Mouse (Mus musculus): ENCODE data around the gene Zdhhc17.

The Zdhhc17 gene

DNA sequence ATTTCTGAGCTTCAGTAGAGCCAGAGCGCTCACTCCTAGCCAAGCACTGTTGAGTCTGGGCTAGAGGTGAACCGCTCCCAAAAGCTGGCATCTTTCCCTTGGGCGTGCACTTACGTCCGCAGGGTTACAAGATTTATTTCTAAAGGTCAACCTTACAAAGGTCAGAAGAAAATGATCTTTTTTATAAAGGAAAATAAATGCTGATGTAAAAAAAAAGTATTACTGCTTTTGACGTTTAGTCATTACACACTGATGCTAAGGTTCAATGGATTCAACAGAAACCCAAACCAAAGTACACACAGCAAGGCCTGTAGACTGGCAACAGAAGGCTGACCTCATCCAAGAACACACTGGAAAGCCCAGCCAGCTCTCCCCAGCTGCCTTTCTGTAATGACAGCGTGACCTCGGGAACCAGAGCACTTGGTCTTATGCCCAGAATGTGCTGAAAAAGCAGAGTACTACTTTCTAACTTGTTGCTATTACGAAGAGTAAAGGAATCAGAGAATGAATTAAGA is 56.9 kb downstream of the Zdhhc17 start:
- DNase-seq (ENCODE audit: low spot score), result peak; percentile 79

DNA sequence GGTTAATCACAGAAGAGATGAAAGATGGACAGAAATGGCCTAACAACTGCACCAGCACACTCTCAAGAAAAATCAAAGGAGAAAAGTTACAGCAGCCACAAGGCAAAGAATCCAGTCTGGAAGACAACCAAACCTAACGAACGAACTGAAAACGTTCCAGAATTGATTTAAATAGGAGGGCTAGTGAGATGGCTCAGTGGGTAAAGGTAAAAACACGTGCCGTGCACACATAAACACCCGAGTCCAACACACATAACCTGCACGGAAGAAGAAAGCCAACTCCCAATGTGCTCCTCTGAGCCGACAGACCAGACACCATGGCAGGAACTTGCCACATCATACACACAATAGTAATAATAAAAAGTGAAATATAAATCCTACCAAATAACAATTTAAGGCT is 57.7 kb downstream of the Zdhhc17 start:
- DNase-seq (ENCODE audit: low spot score), result no peak

DNA sequence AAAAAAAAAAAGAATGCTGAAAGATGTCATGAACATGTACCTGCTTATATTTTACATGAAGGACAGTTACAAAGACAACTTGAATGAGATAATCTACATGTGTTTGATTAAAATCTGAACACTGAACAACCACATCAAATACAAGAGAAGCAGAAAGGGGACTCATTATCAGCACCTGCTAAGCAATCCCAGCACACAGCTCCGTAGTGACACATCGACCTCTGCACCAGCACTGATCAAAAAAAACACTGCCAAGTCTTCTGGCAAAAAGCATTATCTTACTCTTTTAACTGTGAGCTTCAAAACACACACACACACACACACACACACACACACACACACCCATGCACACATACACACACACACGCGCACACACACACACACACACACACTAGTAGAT is 58.2 kb downstream of the Zdhhc17 start:
- DNase-seq (ENCODE audit: low spot score), result no peak

DNA sequence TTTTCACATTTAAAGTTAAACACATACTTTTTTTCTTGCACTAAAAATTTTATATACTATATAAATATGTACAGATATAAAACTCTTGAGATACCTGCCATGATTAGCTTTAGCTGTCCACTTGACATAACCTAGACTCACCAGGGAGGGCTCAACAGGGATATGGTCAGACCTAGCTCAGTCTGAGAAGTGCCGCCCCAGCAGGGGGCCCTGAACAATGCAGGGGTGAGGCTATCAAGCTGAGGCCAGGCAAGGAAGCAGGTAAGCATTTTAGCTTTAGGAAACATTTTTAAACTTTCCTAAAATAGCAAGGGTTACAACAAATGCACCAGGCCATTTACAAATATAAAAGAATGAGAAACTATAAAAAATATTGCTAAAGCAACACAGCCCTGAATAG is 58.8 kb downstream of the Zdhhc17 start:
- no peak for DNase-seq (ENCODE audit: low spot score)

DNA sequence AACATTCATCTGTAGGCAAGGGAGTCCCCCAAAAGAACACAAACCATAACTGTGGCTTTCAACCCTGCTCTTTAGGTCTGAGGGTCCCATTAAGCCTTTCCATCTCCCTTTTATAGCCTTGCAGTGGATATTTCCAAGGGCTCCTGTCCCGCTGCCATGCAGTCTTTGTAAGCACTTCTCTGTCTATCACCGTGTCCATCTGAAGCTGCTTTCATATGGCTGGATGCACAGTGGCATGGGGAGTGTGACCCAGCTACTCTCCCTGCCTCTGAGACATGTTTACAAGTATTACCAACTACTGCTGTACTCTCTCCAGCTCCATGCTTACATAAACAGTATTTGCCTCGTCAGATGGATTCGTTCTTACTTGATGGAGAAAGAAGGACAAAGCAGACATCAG is 62.4 kb downstream of the Zdhhc17 start:
- no peak for DNase-seq (ENCODE audit: low spot score)

DNA sequence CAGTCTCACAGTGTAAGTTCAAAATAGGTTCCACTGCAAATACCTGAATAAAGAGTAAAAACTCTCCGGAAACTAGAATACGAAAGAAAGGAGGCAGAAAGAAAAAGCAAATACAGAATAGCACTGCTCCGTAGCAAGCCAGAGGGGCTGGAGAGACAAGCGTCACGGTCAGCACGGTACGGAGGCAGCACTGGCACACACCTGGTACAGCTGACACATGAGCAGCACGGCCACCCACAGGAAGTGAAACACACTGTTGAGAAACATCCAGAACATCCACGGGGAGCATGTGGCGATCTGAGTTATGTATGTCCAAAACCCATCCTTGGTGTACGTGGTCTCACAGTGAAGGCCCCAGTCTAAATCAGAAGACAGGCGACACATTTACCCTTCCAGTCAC is 64.0 kb downstream of the Zdhhc17 start:
- no peak for DNase-seq (ENCODE audit: low spot score)

DNA sequence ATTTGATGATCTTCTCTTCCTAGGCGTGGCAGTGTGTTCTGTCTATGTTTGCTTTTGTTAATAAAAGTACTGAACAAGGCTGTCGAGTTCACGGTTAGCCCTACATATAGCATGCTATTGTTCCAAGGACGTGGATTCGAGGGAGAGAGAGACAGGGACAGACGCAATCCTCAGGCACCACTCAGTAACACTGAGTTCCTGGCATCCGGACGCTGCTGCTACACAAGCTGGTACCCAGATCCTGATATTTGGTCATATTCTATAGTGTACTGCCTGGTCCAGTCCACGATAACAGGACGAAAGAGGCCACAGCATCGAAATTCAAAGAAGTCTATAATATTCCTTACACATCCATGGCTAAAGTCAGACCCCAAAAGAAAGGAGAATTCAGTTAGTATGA is 65.8 kb downstream of the Zdhhc17 start:
- no peak for DNase-seq (ENCODE audit: low spot score)

DNA sequence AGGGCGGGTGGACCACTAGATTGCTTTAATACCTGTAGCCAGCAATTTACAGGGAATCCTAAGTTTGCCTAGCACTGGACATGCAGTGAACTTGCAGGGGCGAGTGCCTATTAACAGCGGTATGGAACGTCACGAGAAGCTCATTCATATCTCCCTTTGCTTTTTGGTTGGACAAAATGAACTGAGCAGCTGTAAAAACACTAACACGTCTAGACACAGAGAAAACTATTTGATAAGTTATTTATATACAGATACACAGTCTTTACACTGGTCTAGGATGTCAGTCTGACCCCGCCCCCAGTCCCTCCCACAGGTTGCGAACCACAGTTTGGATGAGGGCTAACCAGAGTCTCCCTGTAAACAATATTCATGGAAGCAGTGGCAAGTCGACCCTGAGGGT is 67.1 kb downstream of the Zdhhc17 start:
- DNase-seq (ENCODE audit: low spot score), result no peak

DNA sequence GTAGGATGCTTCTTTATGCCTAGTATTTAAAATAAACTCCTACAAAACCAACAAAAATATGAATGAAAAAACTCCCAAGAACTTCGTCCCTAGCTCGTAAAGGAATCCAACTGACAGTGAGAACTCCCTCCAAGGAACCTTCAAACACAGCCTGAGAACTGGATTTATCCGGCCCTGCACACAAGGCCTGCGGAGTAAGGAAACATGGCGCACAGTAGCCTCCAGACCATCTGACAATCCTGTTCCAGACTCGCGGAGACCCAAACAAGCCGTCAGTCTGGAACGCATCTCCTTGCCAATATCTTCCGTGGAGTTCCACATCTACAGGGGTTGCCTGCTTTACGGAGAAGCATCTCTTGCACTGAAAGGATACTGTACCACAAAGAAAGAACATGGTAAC is 68.0 kb downstream of the Zdhhc17 start:
- no peak for DNase-seq (ENCODE audit: low spot score)

DNA sequence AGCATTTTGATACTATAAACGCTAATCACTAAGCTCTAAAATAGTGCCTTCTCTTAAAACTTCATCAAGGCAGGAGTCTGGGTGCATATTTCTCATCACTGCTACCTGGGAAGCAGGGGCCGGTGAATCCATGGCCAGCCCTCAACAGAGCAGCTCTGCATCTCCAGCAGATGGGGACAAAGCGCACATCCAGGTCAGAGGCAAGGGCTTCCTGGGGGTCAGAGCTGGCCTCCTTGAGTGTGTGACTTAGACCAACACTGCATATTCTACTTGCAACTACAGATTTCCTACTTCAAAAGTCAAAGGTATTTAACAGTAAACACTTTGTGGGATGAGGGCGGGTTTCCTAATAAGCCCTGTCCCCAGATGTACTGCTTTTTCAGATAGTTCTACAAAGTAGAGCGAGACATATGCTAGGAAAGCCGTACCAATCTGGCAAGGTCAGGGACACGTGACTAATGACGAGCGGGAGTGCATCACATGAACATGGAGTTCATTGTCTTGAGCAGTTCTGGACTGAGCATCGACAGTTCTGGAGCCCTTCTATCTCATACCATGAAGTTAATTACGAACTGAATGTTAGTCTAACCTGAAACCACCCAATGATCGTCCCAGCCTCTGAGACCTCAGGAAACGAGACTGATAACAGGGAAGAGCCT is 69.1 kb downstream of the Zdhhc17 start:
- DNase-seq (ENCODE audit: low spot score), result no peak

DNA sequence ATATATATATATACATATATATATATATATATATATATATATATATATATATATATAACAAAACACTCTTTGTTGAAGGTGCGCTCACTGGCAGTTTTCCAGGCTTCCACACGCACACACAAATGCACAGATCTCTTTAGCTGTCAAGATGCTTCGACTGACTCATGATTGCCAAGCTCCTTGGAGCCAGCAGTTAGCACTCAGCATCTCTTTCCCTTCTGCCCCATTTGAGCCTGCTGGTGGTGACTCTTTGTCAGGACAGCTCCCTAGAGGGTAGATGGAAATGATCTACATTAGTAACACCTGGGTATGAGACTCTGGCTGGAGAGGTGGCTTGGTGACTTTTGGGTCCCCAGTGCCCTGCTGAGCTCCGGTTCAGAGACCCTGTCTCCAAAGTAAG is 70.2 kb downstream of the Zdhhc17 start:
- DNase-seq (ENCODE audit: low spot score), result no peak

DNA sequence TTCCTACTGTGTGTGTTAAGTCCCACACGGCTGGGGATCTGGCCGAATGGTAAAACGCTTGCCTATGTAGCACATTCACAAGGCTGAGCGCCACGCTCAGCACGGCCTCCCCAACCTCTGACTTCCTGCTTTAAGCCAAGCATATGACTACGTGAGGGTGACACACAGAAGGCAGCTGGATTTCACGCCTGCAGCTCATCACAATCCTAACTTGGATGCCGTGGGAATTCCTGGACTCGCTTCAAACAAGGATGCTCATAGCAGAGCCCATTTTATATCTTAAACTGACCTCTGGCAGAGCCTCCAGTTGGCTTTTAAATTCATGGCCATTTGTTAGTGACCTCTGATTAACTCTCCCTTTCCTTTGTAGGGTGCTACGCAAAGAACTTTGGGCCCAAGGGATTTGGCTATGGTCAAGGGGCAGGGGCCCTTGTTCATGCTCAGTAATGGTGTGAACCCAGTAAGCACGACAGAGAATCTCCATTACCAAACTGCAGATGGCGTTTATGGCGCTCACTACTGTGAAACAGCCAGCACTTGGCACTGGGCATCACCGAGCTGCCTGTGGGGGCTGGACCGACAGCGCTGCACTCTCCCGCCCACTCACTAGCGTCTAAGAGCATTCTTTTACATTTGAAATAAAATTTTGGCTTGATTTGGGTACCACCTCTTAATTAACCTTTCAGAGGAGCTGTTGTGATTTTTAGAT is 70.9 kb downstream of the Zdhhc17 start:
- no peak for DNase-seq (ENCODE audit: low spot score)

DNA sequence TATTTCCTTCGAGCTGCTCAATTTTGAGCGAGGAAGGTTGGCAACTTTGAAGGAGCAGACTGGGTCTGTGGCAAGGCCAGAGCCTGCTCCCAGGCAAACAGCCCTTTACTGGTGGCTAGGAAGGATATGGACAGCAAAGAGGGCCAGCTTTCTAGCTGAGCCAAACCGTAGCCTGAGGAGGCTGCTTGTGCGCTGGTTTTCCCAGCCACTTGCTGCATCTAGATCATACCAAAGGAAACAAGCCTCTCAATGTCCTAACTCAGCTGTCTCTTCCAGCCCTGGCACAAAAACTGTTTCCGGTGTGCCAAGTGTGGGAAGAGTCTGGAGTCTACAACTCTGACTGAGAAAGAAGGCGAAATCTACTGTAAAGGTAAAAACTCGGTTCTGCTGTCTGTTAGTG is 71.6 kb downstream of the Zdhhc17 start:
- no peak for DNase-seq (ENCODE audit: low spot score)

DNA sequence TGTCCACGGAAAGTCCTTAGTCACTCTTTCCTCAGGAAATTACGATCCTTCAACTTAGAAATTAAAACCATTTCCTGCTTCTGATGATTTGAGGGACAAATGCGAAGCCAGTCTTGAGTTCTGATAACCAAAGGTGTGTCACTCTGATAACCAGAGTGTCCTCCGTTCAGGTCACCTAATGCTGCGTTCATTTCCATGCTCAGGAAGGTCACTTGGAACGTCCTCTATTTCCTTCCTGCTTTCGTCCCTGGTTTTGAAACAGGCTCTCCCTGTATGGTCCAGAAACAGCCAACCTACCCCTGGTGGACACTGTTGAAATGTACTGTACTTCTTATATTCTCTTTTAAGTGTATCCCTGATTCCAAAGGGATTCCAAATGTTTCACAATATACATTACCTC is 74.3 kb downstream of the Zdhhc17 start:
- no peak for DNase-seq (ENCODE audit: low spot score)

DNA sequence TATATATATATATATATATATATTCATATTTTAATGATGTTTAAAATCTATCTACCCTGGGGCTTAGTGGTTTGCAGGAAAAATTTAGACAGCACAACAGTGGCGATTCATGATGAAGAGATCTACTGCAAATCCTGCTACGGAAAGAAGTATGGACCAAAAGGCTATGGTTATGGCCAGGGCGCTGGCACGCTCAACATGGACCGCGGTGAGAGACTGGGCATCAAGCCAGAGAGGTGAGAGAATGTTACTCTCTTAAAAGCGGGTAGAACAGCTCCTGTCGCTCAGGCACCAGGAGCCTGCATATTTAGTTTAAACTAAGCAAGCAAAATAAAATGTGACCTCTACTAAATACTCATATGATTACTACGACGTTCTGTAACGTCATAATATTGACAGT is 74.9 kb downstream of the Zdhhc17 start:
- no peak for DNase-seq (ENCODE audit: low spot score)

DNA sequence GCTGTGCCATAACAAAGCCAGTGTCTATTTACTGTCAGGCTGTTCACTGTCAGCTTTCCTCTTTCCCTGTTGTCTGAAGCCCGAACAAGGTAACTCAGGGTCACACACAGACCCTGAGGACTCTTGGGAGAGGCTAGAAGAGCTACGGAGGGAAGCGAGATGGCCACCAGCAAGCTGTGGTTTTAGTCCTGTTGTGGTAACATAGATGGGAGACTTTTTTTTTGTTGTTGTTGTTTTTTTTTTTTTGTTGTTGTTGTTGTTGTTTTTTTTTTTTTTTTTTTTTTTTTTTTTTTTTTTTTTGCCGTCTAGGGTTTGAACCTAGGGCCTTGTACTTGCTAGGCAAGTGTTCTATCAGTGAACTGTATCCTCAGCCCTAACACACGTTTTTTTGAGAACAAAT is 76.4 kb downstream of the Zdhhc17 start:
- DNase-seq (ENCODE audit: low spot score), result no peak

DNA sequence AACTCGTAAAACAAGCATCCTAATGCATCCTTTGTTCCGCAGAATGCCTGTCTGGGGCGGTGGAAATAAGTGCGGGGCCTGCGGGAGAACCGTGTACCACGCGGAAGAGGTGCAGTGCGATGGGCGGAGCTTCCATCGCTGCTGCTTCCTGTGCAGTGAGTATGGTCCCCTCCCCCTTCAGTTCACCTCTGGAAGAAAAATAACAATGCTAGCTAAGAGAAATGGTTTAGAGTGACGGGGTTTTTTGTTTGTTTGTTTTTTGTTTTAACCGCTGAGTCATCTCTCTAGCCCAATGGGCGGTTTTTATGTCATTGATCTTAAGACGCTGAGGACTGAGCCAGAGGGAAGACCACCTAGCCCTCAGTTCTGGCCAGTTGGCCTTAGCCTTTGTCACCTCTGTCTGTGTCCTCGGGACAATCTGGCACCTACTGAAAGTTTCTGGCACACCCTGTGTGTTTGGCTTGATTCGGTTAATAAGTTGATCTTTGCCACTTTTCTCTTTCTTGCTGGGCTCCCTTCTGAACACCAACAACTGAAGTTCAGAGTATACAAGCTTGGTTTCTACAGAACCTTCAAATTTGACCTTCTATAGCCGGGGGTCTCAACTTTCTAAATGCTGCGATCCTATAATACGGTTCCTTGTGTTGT is 77.9 kb downstream of the Zdhhc17 start:
- DNase-seq (ENCODE audit: low spot score), result peak; percentile 29

DNA sequence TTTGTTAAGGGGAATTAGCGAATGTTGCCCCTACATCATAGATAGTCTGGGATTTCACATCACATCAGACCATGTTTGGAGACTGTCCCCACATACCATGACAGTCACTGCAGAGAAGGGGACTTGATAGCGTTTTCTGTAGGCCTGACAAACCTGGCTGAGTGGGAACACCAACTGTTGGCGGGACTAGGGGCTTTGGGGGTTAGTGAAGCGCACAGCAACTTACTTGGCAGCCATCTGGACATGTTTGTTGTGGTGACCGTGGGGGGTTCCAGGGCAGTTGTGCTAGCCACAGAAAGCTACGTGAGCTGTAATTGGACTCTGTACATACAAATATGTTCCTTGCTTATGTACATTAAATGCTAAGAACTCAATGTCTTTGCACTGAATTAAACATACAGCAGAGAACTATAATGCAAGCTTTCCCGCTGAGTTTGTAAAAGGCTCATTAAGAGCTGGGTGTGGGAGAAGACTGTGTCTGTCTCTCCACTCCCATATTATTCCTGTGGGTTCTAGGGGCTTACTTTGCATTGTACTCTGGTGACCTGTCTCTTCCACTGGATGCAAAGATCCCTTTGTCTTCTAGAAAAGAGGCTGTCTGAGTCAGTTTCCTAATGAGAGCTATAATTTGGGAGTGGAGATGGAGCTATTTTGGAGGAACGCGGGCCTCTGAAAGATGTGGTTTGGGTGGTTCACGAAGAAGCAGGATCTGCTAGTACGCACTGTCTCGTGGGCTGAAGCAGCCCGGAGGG is 78.6 kb downstream of the Zdhhc17 start:
- DNase-seq (ENCODE audit: low spot score), result no peak

DNA sequence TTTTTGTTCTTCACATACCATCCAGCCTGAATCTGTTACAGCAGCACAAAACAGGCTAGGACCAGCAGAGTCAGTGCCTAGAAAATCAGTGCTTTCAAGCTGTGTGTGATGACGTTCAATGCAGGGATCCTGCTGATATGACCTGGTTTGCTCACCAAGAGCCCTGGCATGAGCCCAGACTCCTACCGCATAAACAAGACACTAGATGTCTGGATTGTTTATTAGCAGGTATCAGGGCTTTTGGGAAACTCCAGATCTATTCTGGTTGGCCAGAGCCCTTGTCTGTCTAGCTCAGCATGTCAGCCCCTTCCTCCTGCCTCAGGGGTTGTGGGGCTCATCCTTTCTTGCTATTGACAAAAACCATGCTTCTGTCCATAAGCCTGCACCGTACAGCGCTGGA is 80.2 kb downstream of the Zdhhc17 start:
- no peak for DNase-seq (ENCODE audit: low spot score)

DNA sequence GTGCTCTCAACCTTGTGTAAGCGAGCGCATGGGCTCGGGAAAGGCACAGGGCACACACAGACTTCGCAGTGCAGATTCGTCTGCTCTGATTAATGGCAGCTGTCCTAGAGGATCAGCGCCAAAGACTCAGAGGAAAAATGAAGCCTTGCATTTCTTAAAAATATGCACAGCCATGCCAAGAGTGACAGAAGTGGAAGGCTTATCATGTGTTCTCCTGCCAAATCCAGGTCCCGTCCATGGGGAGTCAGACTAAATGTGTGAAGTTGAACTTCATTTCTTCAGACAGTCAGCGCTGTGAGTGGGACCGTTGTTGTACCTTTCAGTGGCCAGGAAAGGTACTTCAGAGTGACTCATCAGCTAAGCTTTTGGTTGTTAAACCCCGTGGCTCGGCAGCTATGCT is 82.4 kb downstream of the Zdhhc17 start:
- peak; percentile 15 for DNase-seq (ENCODE audit: low spot score)

DNA sequence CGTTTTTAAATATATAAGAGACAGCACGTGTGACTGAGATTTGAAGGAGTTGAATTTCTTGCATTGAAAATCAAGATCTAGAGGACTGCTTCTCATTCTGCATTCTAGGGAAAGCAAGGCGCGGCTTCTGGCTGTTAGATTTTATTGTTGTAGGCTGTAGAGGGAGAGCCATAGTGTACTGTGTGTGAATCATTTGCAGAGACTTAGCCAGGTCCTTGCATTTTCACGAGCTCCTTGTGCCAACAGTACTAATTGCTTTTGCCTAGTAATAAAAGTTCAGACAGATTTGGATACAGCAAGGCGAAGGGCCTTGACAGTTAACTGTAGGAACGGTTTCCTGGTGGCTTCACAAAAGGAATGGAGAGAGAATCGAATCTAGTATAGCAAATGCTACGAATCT is 87.3 kb downstream of the Zdhhc17 start:
- no peak for DNase-seq (ENCODE audit: low spot score)

DNA sequence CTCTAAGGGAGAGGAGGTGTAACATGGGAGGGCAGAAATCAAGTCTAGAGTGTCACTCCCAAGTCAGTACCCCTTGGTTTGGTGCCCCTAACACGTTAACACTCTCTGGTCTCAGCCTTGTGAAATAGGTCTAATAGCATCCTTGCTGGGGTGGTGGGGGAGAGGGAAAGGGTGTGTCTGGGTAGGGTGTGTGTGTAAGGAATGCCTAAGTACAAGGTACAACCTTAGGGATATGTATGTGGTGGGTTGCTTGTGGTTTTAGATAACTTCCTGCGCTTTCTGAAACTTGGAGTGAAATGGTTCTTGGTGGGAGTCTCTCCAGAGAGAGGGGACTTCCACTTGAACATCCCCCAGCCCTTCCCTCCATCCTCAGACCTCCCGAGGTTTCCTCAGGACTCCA is 88.0 kb downstream of the Zdhhc17 start:
- DNase-seq (ENCODE audit: low spot score), result no peak
